Mouse (Mus musculus): ENCODE measurements at regions not wholly inside any gene's neighbourhood (a gene's known extent, or its start where the extent isn't known, plus 50 kb on each side); places are given as distances from the start of the nearest gene placed in this dataset.

- Histone ChIP-seq H3K27ac (ENCODE audit: control insufficient read depth, low read depth, low read length) (no peak overlapping the region), H3K9ac (ENCODE audit: control insufficient read depth, low read depth, low read length, poor library complexity, severe bottlenecking) (no peak overlapping the region), H3K79me2 (ENCODE audit: control insufficient read depth, insufficient read depth, low read length, poor library complexity) (no peaks in the 10 kb centered on the region), H3K4me1 (ENCODE audit: control insufficient read depth in 1 of 2, insufficient read depth in 2 of 2, low read length in 2 of 2) (no peaks in the 10 kb centered on the region), H3K27me3 (ENCODE audit: control insufficient read depth in 1 of 2, insufficient read depth in 2 of 2, low read length in 2 of 2) (no peaks in the 10 kb centered on the region), H3K9me3 (replicated peaks; ENCODE audit: insufficient read depth, low read length) (no peaks in the 10 kb centered on the region), H3K4me3 (ENCODE audit: control insufficient read depth in 1 of 2, insufficient read depth in 1 of 2, low read depth in 2 of 2, low read length in 2 of 2) (no peak overlapping the region), H3K36me3 (ENCODE audit: control insufficient read depth in 1 of 2, insufficient read depth in 2 of 2, low read length in 2 of 2) (no peaks in the 10 kb centered on the region)
- no peak for DNase-seq (ENCODE audit: low read depth, low spot score)
- TF ChIP-seq ELF1 (IDR thresholded peaks at IDR 0.05; ENCODE audit: low read depth, low read length) (no peak), RAD21 (IDR thresholded peaks at IDR 0.05; ENCODE audit: low read depth, low read length) (no peak), CTCF (IDR thresholded peaks at IDR 0.05 in 2 of 3, conservative IDR thresholded peaks at IDR 0.05 in 1 of 3; ENCODE audit: control insufficient read depth in 1 of 3, insufficient read depth in 1 of 3, low read depth in 2 of 3, low read length in 3 of 3, poor library complexity in 1 of 3, severe bottlenecking in 1 of 3) (no peak), NRF1 (IDR thresholded peaks at IDR 0.05; ENCODE audit: insufficient read depth, low read depth, low read length, poor library complexity, severe bottlenecking) (no peak), MAX (IDR thresholded peaks at IDR 0.05; ENCODE audit: low read length) (no peak), GABPA (IDR thresholded peaks at IDR 0.05; ENCODE audit: low read depth, low read length) (no peak), GATA1 (IDR thresholded peaks at IDR 0.05; ENCODE audit: low read depth, low read length) (no peak), ZMIZ1 (IDR thresholded peaks at IDR 0.05; ENCODE audit: low read depth, low read length) (no peak), JUND (IDR thresholded peaks at IDR 0.05; ENCODE audit: low read depth, low read length) (no peak)
Observed at GRCm38 (mm10) chr12:107315446-107315845, 173.0 kb upstream of the 3110018I06Rik start.

GRCm38 (mm10) chr12:107322861-107323260 is 165.6 kb upstream of the 3110018I06Rik start:
- Histone ChIP-seq H3K36me3 (ENCODE audit: control insufficient read depth in 1 of 2, insufficient read depth in 2 of 2, low read length in 2 of 2) (no peaks in the 10 kb centered on the region), H3K9me3 (replicated peaks; ENCODE audit: insufficient read depth, low read length) (no peaks in the 10 kb centered on the region), H3K4me3 (ENCODE audit: control insufficient read depth in 1 of 2, insufficient read depth in 1 of 2, low read depth in 2 of 2, low read length in 2 of 2) (no peak overlapping the region), H3K9ac (ENCODE audit: control insufficient read depth, low read depth, low read length, poor library complexity, severe bottlenecking) (no peak overlapping the region), H3K27me3 (ENCODE audit: control insufficient read depth in 1 of 2, insufficient read depth in 2 of 2, low read length in 2 of 2) (no peaks in the 10 kb centered on the region), H3K79me2 (ENCODE audit: control insufficient read depth, insufficient read depth, low read length, poor library complexity) (no peaks in the 10 kb centered on the region), H3K27ac (ENCODE audit: control insufficient read depth, low read depth, low read length) (no peak overlapping the region), H3K4me1 (ENCODE audit: control insufficient read depth in 1 of 2, insufficient read depth in 2 of 2, low read length in 2 of 2) (no peaks in the 10 kb centered on the region)
- TF ChIP-seq E2F4 (IDR thresholded peaks at IDR 0.05; ENCODE audit: borderline replicate concordance, low read depth, low read length), result no peak
- TF ChIP-seq POLR2AphosphoS2 (IDR thresholded peaks at IDR 0.05; ENCODE audit: low read length), result no peak
- TF ChIP-seq CHD1 (IDR thresholded peaks at IDR 0.05; ENCODE audit: low read depth, low read length), result no peak
- TF ChIP-seq MYC (IDR thresholded peaks at IDR 0.05; ENCODE audit: low read depth, low read length), result no peak
- TF ChIP-seq ZNF384 (IDR thresholded peaks at IDR 0.05; ENCODE audit: low read depth, low read length), result no peak
- TF ChIP-seq CHD2 (IDR thresholded peaks at IDR 0.05; ENCODE audit: low read length), result no peak
- TF ChIP-seq ZKSCAN1 (IDR thresholded peaks at IDR 0.05; ENCODE audit: low read depth, low read length), result no peak
- no peak for DNase-seq (ENCODE audit: low read depth, low spot score)

- Histone ChIP-seq H3K4me3 (ENCODE audit: control insufficient read depth in 1 of 2, insufficient read depth in 1 of 2, low read depth in 2 of 2, low read length in 2 of 2) (no peak overlapping the region), H3K9me3 (replicated peaks; ENCODE audit: insufficient read depth, low read length) (no peaks in the 10 kb centered on the region), H3K4me1 (ENCODE audit: control insufficient read depth in 1 of 2, insufficient read depth in 2 of 2, low read length in 2 of 2) (no peaks in the 10 kb centered on the region), H3K27ac (ENCODE audit: control insufficient read depth, low read depth, low read length) (no peak overlapping the region), H3K36me3 (ENCODE audit: control insufficient read depth in 1 of 2, insufficient read depth in 2 of 2, low read length in 2 of 2) (no peaks in the 10 kb centered on the region), H3K79me2 (ENCODE audit: control insufficient read depth, insufficient read depth, low read length, poor library complexity) (no peaks in the 10 kb centered on the region), H3K9ac (ENCODE audit: control insufficient read depth, low read depth, low read length, poor library complexity, severe bottlenecking) (no peak overlapping the region), H3K27me3 (ENCODE audit: control insufficient read depth in 1 of 2, insufficient read depth in 2 of 2, low read length in 2 of 2) (no peaks in the 10 kb centered on the region)
- no peak for DNase-seq (ENCODE audit: low read depth, low spot score)
- TF ChIP-seq CTCF (IDR thresholded peaks at IDR 0.05 in 2 of 3, conservative IDR thresholded peaks at IDR 0.05 in 1 of 3; ENCODE audit: control insufficient read depth in 1 of 3, insufficient read depth in 1 of 3, low read depth in 2 of 3, low read length in 3 of 3, poor library complexity in 1 of 3, severe bottlenecking in 1 of 3), result no peak
- no peak for TF ChIP-seq UBTF (IDR thresholded peaks at IDR 0.05; ENCODE audit: borderline replicate concordance, insufficient read depth, low read depth, low read length)
- TF ChIP-seq MYC (IDR thresholded peaks at IDR 0.05; ENCODE audit: low read depth, low read length), result no peak
- no peak for TF ChIP-seq ZC3H11A (IDR thresholded peaks at IDR 0.05; ENCODE audit: low read depth, low read length)
Observed at GRCm38 (mm10) chr12:107326101-107326500, 162.3 kb upstream of the 3110018I06Rik start.
